Mouse (Mus musculus) CH12.LX (cell line): Measurements from ENCODE around the gene Proser3. TPM values are rescaled to one million over a fixed set of nuclear protein-coding genes. Genes with fewer than 3 reads are reported as not detected.

Experiments
- DNase-seq: peaks from one replicate; pipeline ENCODE4 v3.0.0-alpha.2; 2013; ENCODE audit errors: extremely low read depth
- H3K27ac ChIP-seq: 2 replicates; pipeline ENCODE4 v1.5.1; 2012; ENCODE audit warnings: low read depth, mild to moderate bottlenecking, control low read depth, moderate library complexity; ENCODE audit not compliant: insufficient read depth
- H3K27me3 ChIP-seq: replicated peaks from 2 replicates; pipeline ENCODE3; 2012; ENCODE audit warnings: inconsistent platforms
- H3K36me3 ChIP-seq, 2 experiments: replicated peaks in 1 of 2; 2 replicates each; pipeline versions ENCODE3 to v1.6.1; 2012; ENCODE audit warnings: inconsistent platforms in 1 of 2, low read length in 1 of 2, mild to moderate bottlenecking in 1 of 2, mixed read lengths in 1 of 2, moderate library complexity in 1 of 2; ENCODE audit not compliant: control insufficient read depth in 1 of 2, insufficient read depth in 1 of 2
- H3K4me1 ChIP-seq, 2 experiments: 2 replicates each; pipeline ENCODE4 v1.6.1; 2012; ENCODE audit warnings: inconsistent platforms in 1 of 2, moderate library complexity in 1 of 2; ENCODE audit not compliant: insufficient read depth in 2 of 2, control insufficient read depth in 1 of 2
- H3K4me2 ChIP-seq: 2 replicates; pipeline ENCODE4 v1.6.1; 2012; ENCODE audit warnings: low read depth, mild to moderate bottlenecking, control low read depth; ENCODE audit not compliant: poor library complexity, insufficient read depth, severe bottlenecking
- H3K4me3 ChIP-seq, 3 experiments: fragments of 150-350 bp in 1 of 3; sonication (generic) in 1 of 3; replicated peaks in 1 of 3; 2 replicates each; pipeline versions ENCODE3 to v1.5.1; 2011 to 2012; ENCODE audit warnings: low read depth in 2 of 3, low read length in 2 of 3, mild to moderate bottlenecking in 2 of 3, moderate library complexity in 2 of 3, control low read depth in 1 of 3, improper control_type of control experiment in 1 of 3, inconsistent platforms in 1 of 3, mixed read lengths in 1 of 3; ENCODE audit not compliant: poor library complexity in 1 of 3
- H3K79me2 ChIP-seq: replicated peaks from 2 replicates; pipeline ENCODE4 v1.6.1; 2012; ENCODE audit warnings: mild to moderate bottlenecking, moderate library complexity; ENCODE audit not compliant: control insufficient read depth, poor library complexity, insufficient read depth, severe bottlenecking; ENCODE audit errors: extremely low read depth
- H3K9ac ChIP-seq: 2 replicates; pipeline ENCODE4 v1.6.1; 2012; ENCODE audit warnings: low read depth, mild to moderate bottlenecking, control low read depth, moderate library complexity; ENCODE audit not compliant: insufficient read depth
- H3K9me3 ChIP-seq: replicated peaks from 2 replicates; pipeline ENCODE3; 2012; ENCODE audit warnings: low read length, inconsistent platforms, mixed read lengths
- BHLHE40 ChIP-seq: IDR thresholded peaks from 2 replicates; pipeline ENCODE4 v1.6.1; 2011; ENCODE audit warnings: mild to moderate bottlenecking, low read depth, low read length, improper control_type of control experiment
- CTCF ChIP-seq, 2 experiments: IDR thresholded peaks in 1 of 2; conservative IDR thresholded peaks in 1 of 2; 2 replicates each; pipeline ENCODE4 v1.5.1; 2011 to 2012; ENCODE audit warnings: low read depth in 2 of 2, low read length in 2 of 2, improper control_type of control experiment in 1 of 2, inconsistent platforms in 1 of 2, mild to moderate bottlenecking in 1 of 2, moderate library complexity in 1 of 2
- E2F4 ChIP-seq: IDR thresholded peaks from 2 replicates; pipeline ENCODE4 v1.6.1; 2011; ENCODE audit warnings: low read depth, low read length, improper control_type of control experiment; ENCODE audit not compliant: insufficient replicate concordance
- ELF1 ChIP-seq: IDR thresholded peaks from 2 replicates; pipeline ENCODE4 v1.6.1; 2014; ENCODE audit warnings: low read depth, mild to moderate bottlenecking, inconsistent platforms, low read length, improper control_type of control experiment
- ETS1 ChIP-seq: conservative IDR thresholded peaks from 2 replicates; pipeline ENCODE4 v1.6.1; 2012; ENCODE audit warnings: low read depth, mild to moderate bottlenecking, inconsistent platforms, low read length, improper control_type of control experiment, moderate library complexity
- GABPA ChIP-seq: IDR thresholded peaks from 2 replicates; pipeline ENCODE4 v1.6.1; 2012; ENCODE audit warnings: low read depth, low read length, improper control_type of control experiment, inconsistent platforms; ENCODE audit not compliant: insufficient replicate concordance
- JUND ChIP-seq: conservative IDR thresholded peaks from 2 replicates; pipeline ENCODE4 v1.6.1; 2011; ENCODE audit warnings: low read depth, low read length, improper control_type of control experiment
- KAT2A ChIP-seq: IDR thresholded peaks from 2 replicates; pipeline ENCODE4 v1.6.1; 2012; ENCODE audit warnings: low read length, improper control_type of control experiment, inconsistent platforms; ENCODE audit not compliant: insufficient replicate concordance
- MEF2A ChIP-seq: IDR thresholded peaks from 2 replicates; pipeline ENCODE4 v1.6.1; 2014; ENCODE audit warnings: low read depth, mild to moderate bottlenecking, inconsistent platforms, low read length, improper control_type of control experiment, borderline replicate concordance
- NELFE ChIP-seq: IDR thresholded peaks from 2 replicates; pipeline ENCODE4 v1.6.1; 2011; ENCODE audit warnings: low read depth, low read length, improper control_type of control experiment
- NRF1 ChIP-seq: IDR thresholded peaks from 2 replicates; pipeline ENCODE4 v1.6.1; 2014; ENCODE audit warnings: low read depth, mild to moderate bottlenecking, inconsistent platforms, low read length, improper control_type of control experiment, moderate library complexity
- POLR2AphosphoS2 ChIP-seq: IDR thresholded peaks from 2 replicates; pipeline ENCODE4 v1.6.1; 2011; ENCODE audit warnings: low read depth, low read length, improper control_type of control experiment
- SIN3A ChIP-seq: IDR thresholded peaks from 2 replicates; pipeline ENCODE4 v1.6.1; 2012; ENCODE audit warnings: low read length, improper control_type of control experiment, inconsistent platforms
- TBP ChIP-seq: conservative IDR thresholded peaks from 2 replicates; pipeline ENCODE4 v1.6.1; 2011; ENCODE audit warnings: low read depth, low read length, improper control_type of control experiment
- USF1 ChIP-seq: IDR thresholded peaks from 2 replicates; pipeline ENCODE4 v1.6.1; 2014; ENCODE audit warnings: low read depth, mild to moderate bottlenecking, inconsistent platforms, low read length, improper control_type of control experiment
- USF2 ChIP-seq: conservative IDR thresholded peaks from 2 replicates; pipeline ENCODE4 v1.6.1; 2011; ENCODE audit warnings: low read depth, low read length, improper control_type of control experiment
- ZNF384 ChIP-seq: IDR thresholded peaks from 2 replicates; pipeline ENCODE4 v1.6.1; 2012; ENCODE audit warnings: low read depth, low read length, improper control_type of control experiment, inconsistent platforms
- dilution Hi-C: fragments of 300-500 bp; cut with MboI; formaldehyde crosslinking; loops from 2 replicates; pipeline ENCODE4 v1.14.3; 2020; ENCODE audit warnings: low sequenced_read_pairs; ENCODE audit not compliant: extremely low pct_unique_long_range_greater_than_20kb, extremely low pct_ligation_motif_present
- in situ Hi-C: fragments of 300-500 bp; cut with MboI; formaldehyde crosslinking; loops from 3 replicates; pipeline ENCODE4 v1.14.3; 2019; ENCODE audit warnings: low sequenced_read_pairs, low pct_ligation_motif_present, low pct_unique_long_range_greater_than_20kb, mixed read lengths
- polyA plus RNA-seq: library from polyadenylated mRNA; unstranded; fragments of >175 nt; gene quantifications from 2 replicates; pipeline ENCODE4 v1.2.1, GENCODE M21; 2012; ENCODE audit warnings: low read depth; ENCODE audit not compliant: insufficient read length
- total RNA-seq, 2 experiments: library from RNA; depleted of rRNA; stranded (reverse); fragments of 300-350 nt in 1 of 2; fragments of >200 nt in 1 of 2; gene quantifications; 2 replicates each; pipeline ENCODE4 v1.2.3; 2012 to 2014

Proser3 gene
- total and polyA plus RNA-seq, 3 experiments: 2.0 to 6.0 (median 5.9) TPM

DNA sequence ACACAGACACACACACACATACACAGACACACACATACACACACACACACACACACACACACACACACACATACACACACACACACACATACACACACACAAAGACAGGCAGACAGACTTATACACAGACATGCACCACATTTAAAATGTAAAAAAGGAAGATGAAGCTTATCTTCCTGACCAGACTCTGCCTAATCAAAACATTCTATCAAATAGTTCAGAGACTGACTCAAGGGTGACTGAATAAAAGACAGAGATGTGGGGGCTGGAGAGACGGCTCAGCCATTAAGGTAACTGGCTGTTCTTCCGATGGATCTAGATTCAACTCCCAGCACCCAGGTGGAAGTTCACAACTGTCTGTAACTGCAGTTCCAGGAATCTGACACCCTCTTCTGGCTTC, 7.8 kb downstream of the Proser3 start:
- no peaks in the 10 kb centered on the region for H3K4me1 ChIP-seq
- DNase-seq: no peak
- H3K79me2 ChIP-seq: no peaks in the 10 kb centered on the region
- TF ChIP-seq BHLHE40 (no peak), E2F4 (no peak), USF1 (no peak), ETS1 (no peak), GABPA (no peak), MEF2A (no peak), ZNF384 (no peak), ELF1 (no peak), CTCF (conservative IDR thresholded peaks at IDR 0.05 in 1 of 2, IDR thresholded peaks at IDR 0.05 in 1 of 2; ENCODE audit: low read depth in 2 of 2, low read length in 2 of 2) (no peak), NELFE (no peak), JUND (no peak), TBP (no peak), KAT2A (no peak), POLR2AphosphoS2 (no peak), USF2 (no peak), NRF1 (no peak)
- TF ChIP-seq, all 38 proteins: peak for 0
- H3K9ac ChIP-seq: no peak overlapping the region
- no peak overlapping the region for H3K27ac ChIP-seq
- dilution Hi-C loops (no loop called here), in situ Hi-C loops (no loop called here)
- H3K4me3 ChIP-seq: no peak overlapping the region
- no peaks in the 10 kb centered on the region for H3K9me3 ChIP-seq
- peaks cover 22 to 68% of the 10 kb centered on the region in 2 experiments for H3K36me3 ChIP-seq
- H3K27me3 ChIP-seq: no peaks in the 10 kb centered on the region
- H3K4me2 ChIP-seq: no peak overlapping the region

DNA sequence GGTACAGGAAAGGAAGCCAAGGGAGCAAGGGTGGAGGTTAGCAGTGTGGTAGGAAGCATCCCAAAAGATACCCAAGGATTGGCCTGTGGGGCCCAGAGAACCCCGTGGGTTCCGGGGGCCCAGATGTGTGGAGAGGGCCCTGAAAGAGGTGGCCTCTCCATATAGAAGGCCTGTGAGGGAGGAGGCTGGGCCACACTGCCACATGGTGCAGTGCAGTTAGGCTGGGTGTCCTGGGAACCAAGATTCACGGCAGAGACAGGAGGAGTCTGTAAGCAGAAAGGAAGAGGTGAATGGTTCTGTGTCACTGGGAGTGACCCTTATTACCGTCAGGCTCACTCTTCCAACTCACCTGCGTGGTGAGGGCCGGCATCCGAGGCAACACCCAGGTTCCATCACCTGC, 11.5 kb downstream of the Proser3 start:
- Histone ChIP-seq H3K4me3 (no peak overlapping the region), H3K4me1 (peaks cover 0 to 4% of the 10 kb centered on the region in 2 experiments; a peak in 2 of 4 replicates), H3K9ac (no peak overlapping the region), H3K27ac (no peak overlapping the region), H3K9me3 (no peaks in the 10 kb centered on the region)
- in situ Hi-C loops: no loop called here
- no peak for DNase-seq
- TF ChIP-seq SIN3A: no peak
- TF ChIP-seq, all 38 proteins: peak for 0
- H3K4me2 ChIP-seq: no peak overlapping the region
- H3K79me2 ChIP-seq: no peaks in the 10 kb centered on the region
- dilution Hi-C loops: no loop called here
- H3K27me3 ChIP-seq: no peaks in the 10 kb centered on the region
- H3K36me3 ChIP-seq: peaks cover 17 to 58% of the 10 kb centered on the region in 2 experiments
